Mouse (Mus musculus): ENCODE measurements at regions not wholly inside any gene's neighbourhood (a gene's known extent, or its start where the extent isn't known, plus 50 kb on each side); places are given as distances from the start of the nearest gene placed in this dataset.

GRCm38 (mm10) chr11:111687769-111688168 is 621.8 kb downstream of the Kcnj2 start:
- TF ChIP-seq CTCF (IDR thresholded peaks at IDR 0.05; ENCODE audit: low read depth) (no peak), EP300 (IDR thresholded peaks at IDR 0.05; ENCODE audit: low read depth) (peak; percentile 94)
- H3K9me3 ChIP-seq (ENCODE audit: control insufficient read depth, low read length): no peaks in the 10 kb centered on the region
- peak; percentile 93 for ATAC-seq (ENCODE audit: insufficient read depth)
- no peak overlapping the region for H3K9ac ChIP-seq (replicated peaks)
- peak overlapping the region; percentile 36 for H3K4me2 ChIP-seq (ENCODE audit: low read depth)
- DNase-seq (ENCODE audit: low read depth in 3 of 3, low spot score in 3 of 3): peak; percentile 70 to 71 (median 71)
- H3K36me3 ChIP-seq (replicated peaks; ENCODE audit: control insufficient read depth, insufficient read depth, low read depth): no peaks in the 10 kb centered on the region
- under 1% methylated on average over 3 of the region's 3 CpGs for WGBS (ENCODE audit: insufficient replicate concordance)
- H3K4me1 ChIP-seq (replicated peaks; ENCODE audit: control insufficient read depth in 2 of 2, insufficient read depth in 2 of 2, low read length in 1 of 2): peaks cover 11 to 17% of the 10 kb centered on the region in 2 experiments
- no peak overlapping the region for H3K4me3 ChIP-seq (ENCODE audit: insufficient read depth in 1 of 2, low read depth in 2 of 2, low read length in 2 of 2)
- H3K27me3 ChIP-seq (ENCODE audit: control insufficient read depth, insufficient read depth, low read length): no peaks in the 10 kb centered on the region
- peak overlapping the region; percentile 48; the same call in 1 of the 2 replicates for H3K27ac ChIP-seq

GRCm38 (mm10) chr11:111688186-111688860 is 622.4 kb downstream of the Kcnj2 start:
- Histone ChIP-seq H3K27me3 (ENCODE audit: control insufficient read depth, insufficient read depth, low read length) (no peaks in the 10 kb centered on the region), H3K36me3 (replicated peaks; ENCODE audit: control insufficient read depth, insufficient read depth, low read depth) (no peaks in the 10 kb centered on the region), H3K9me3 (ENCODE audit: control insufficient read depth, low read length) (no peaks in the 10 kb centered on the region), H3K9ac (replicated peaks) (no peak overlapping the region), H3K4me1 (replicated peaks; ENCODE audit: control insufficient read depth in 2 of 2, insufficient read depth in 2 of 2, low read length in 1 of 2) (peaks cover 11 to 17% of the 10 kb centered on the region in 2 experiments), H3K4me2 (ENCODE audit: low read depth) (peak overlapping the region; percentile 36), H3K4me3 (ENCODE audit: insufficient read depth in 1 of 2, low read depth in 2 of 2, low read length in 2 of 2) (no peak overlapping the region), H3K27ac (peak overlapping the region; percentile 30)
- 43% methylated on average over 6 of the region's 6 CpGs for WGBS (ENCODE audit: insufficient replicate concordance)
- no peak for TF ChIP-seq CTCF (IDR thresholded peaks at IDR 0.05; ENCODE audit: low read depth)
- no peak for TF ChIP-seq EP300 (IDR thresholded peaks at IDR 0.05; ENCODE audit: low read depth)
- DNase-seq (ENCODE audit: low read depth in 3 of 3, low spot score in 3 of 3) (no peak), ATAC-seq (ENCODE audit: insufficient read depth) (peak; percentile 34; the same call in 1 of the 2 replicates)

GRCm38 (mm10) chr11:111689899-111690298 is 623.9 kb downstream of the Kcnj2 start:
- Histone ChIP-seq H3K9me3 (ENCODE audit: control insufficient read depth, low read length) (no peaks in the 10 kb centered on the region), H3K4me3 (ENCODE audit: insufficient read depth in 1 of 2, low read depth in 2 of 2, low read length in 2 of 2) (no peak overlapping the region), H3K36me3 (replicated peaks; ENCODE audit: control insufficient read depth, insufficient read depth, low read depth) (no peaks in the 10 kb centered on the region), H3K27me3 (ENCODE audit: control insufficient read depth, insufficient read depth, low read length) (no peaks in the 10 kb centered on the region), H3K4me1 (replicated peaks; ENCODE audit: control insufficient read depth in 2 of 2, insufficient read depth in 2 of 2, low read length in 1 of 2) (peaks cover 11 to 17% of the 10 kb centered on the region in 2 experiments), H3K4me2 (ENCODE audit: low read depth) (no peak overlapping the region), H3K9ac (replicated peaks) (no peak overlapping the region), H3K27ac (no peak overlapping the region)
- no peak for TF ChIP-seq CTCF (IDR thresholded peaks at IDR 0.05; ENCODE audit: low read depth)
- DNase-seq (ENCODE audit: low read depth in 3 of 3, low spot score in 3 of 3) (no peak), ATAC-seq (ENCODE audit: insufficient read depth) (no peak)
- 45% methylated on average over 2 of the region's 2 CpGs for WGBS (ENCODE audit: insufficient replicate concordance)

- DNase-seq (ENCODE audit: low read depth in 3 of 3, low spot score in 3 of 3) (no peak), ATAC-seq (ENCODE audit: insufficient read depth) (no peak)
- 75% methylated on average over 2 of the region's 2 CpGs for WGBS (ENCODE audit: insufficient replicate concordance)
- Histone ChIP-seq H3K9me3 (ENCODE audit: control insufficient read depth, low read length) (no peaks in the 10 kb centered on the region), H3K9ac (replicated peaks) (no peak overlapping the region), H3K27ac (no peak overlapping the region), H3K4me1 (replicated peaks; ENCODE audit: control insufficient read depth in 2 of 2, insufficient read depth in 2 of 2, low read length in 1 of 2) (peaks cover 11 to 17% of the 10 kb centered on the region in 2 experiments), H3K36me3 (replicated peaks; ENCODE audit: control insufficient read depth, insufficient read depth, low read depth) (no peaks in the 10 kb centered on the region), H3K4me3 (ENCODE audit: insufficient read depth in 1 of 2, low read depth in 2 of 2, low read length in 2 of 2) (no peak overlapping the region), H3K4me2 (ENCODE audit: low read depth) (no peak overlapping the region), H3K27me3 (ENCODE audit: control insufficient read depth, insufficient read depth, low read length) (no peaks in the 10 kb centered on the region)
- TF ChIP-seq EP300 (IDR thresholded peaks at IDR 0.05; ENCODE audit: low read depth): 0 out of 2 replicates have a peak, but pooled peaks have one; percentile 17
- TF ChIP-seq CTCF (IDR thresholded peaks at IDR 0.05; ENCODE audit: low read depth): no peak
Measured at GRCm38 (mm10) chr11:111691512-111691911, 625.5 kb downstream of the Kcnj2 start.

GRCm38 (mm10) chr11:111696668-111697067 is 630.7 kb downstream of the Kcnj2 start:
- ATAC-seq (ENCODE audit: insufficient read depth): no peak
- Histone ChIP-seq H3K4me3 (ENCODE audit: insufficient read depth in 1 of 2, low read depth in 2 of 2, low read length in 2 of 2) (no peak overlapping the region), H3K9ac (replicated peaks) (no peak overlapping the region), H3K27ac (no peak overlapping the region), H3K9me3 (ENCODE audit: control insufficient read depth, low read length) (no peaks in the 10 kb centered on the region), H3K27me3 (ENCODE audit: control insufficient read depth, insufficient read depth, low read length) (no peaks in the 10 kb centered on the region), H3K4me2 (ENCODE audit: low read depth) (no peak overlapping the region), H3K4me1 (replicated peaks; ENCODE audit: control insufficient read depth in 2 of 2, insufficient read depth in 2 of 2, low read length in 1 of 2) (no peaks in the 10 kb centered on the region), H3K36me3 (replicated peaks; ENCODE audit: control insufficient read depth, insufficient read depth, low read depth) (no peaks in the 10 kb centered on the region)
- TF ChIP-seq CTCF (IDR thresholded peaks at IDR 0.05; ENCODE audit: low read depth) (no peak), EP300 (IDR thresholded peaks at IDR 0.05; ENCODE audit: low read depth) (no peak)
- 51% methylated on average over 2 of the region's 2 CpGs for WGBS (ENCODE audit: insufficient replicate concordance)
- no peak for DNase-seq (ENCODE audit: low read depth in 3 of 3, low spot score in 3 of 3)

All from liver, embryonic 14.5 days (tissue).